Mouse (Mus musculus) C2C12 (cell line): ENCODE measurements around the gene Gm34653.

Experiments
- CTCF ChIP-seq: IDR thresholded peaks from one replicate; pipeline ENCODE4 v1.5.1; 2011; ENCODE audit not compliant: control insufficient read depth, insufficient read depth, insufficient read length
- MAX ChIP-seq: IDR thresholded peaks from one replicate; pipeline ENCODE4 v1.6.1; 2011; ENCODE audit warnings: mild to moderate bottlenecking, control low read depth
- USF1 ChIP-seq: IDR thresholded peaks from one replicate; pipeline ENCODE4 v1.6.1; 2011; ENCODE audit warnings: low read depth, mild to moderate bottlenecking, control low read depth, moderate library complexity

DNA sequence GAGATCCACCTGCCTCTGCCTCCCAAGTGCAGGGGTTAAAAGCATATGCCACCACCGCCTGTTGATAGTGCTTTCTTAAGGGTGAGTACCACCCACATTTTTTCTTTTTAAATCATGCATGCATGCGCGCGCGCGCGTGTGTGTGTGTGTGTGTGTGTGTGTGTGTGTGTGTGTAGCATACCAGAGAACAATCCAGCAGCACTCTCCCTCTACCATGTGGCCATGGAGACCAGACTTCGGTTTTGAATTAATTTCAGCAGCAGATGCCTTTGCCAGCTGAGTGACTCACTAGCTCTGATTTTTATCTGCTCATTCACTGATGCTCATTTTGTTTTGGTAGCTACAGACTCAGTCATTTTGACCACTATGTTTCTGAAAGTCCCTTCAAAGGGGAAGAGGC lies 8.9 kb downstream of the Gm34653 start:
- TF ChIP-seq CTCF = no peak
- TF ChIP-seq MAX = no peak
- no peak for TF ChIP-seq USF1
